9 mouse cellular contexts compared by ENCODE assay signal in the genomic region with DNA sequence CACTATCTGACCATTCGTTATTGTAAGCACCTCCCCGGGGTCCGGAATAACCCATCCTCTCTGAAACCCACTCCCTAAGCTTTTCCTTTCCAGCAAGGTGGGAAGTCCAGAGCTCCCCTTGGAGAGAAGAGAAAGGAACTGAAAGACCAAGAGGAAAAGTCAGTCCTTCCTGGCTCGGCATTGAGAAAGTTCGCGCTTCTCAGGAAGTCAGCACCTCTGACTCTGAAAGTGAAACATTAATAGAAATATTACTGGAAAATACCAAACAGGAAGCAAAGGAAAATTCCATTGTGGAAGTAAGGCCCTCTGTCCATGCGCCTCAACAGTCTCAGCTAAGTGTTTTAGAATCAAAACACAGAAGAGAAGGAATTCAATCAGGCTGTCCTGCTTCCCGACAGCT. TPM values are rescaled to one million over a fixed set of nuclear protein-coding genes. Genes with fewer than 3 reads are reported as not detected.
A peak's percentile ranks its signal among the peaks of the same experiment; 100 is the strongest.
DNase-seq lines count a peak whose midpoint lies in the region; ATAC-seq and TF ChIP-seq lines count a peak whose summit lies in the region.
"Had no signal": no experiment of that assay in that cellular context is flagged by ENCODE, and none has a peak within 500 bp of the region (broad histone marks: within the 10 kb centered on the region; RNA-seq: fewer than 3 reads in every experiment).

No protein-coding gene starts in this region.

- no peak overlapping the region for H3K9ac ChIP-seq in lung, postnatal 0 days (replicated peaks; ENCODE audit: low read depth)
- H3K9ac ChIP-seq: forebrain, embryonic 12.5 days had no signal

- no peak for TF ChIP-seq CTCF in lung, postnatal 0 days (IDR thresholded peaks at IDR 0.05)

- peak; percentile 11 for DNase-seq in adrenal gland, postnatal 10 days
- no peak for DNase-seq in adrenal gland, postnatal 36 days
- peak; percentile 66 for DNase-seq in lung, postnatal 0 days (ENCODE audit: low spot score)
- no peak for DNase-seq in lung, postnatal 10 days
- DNase-seq in limb, embryonic 10.5 days (ENCODE audit: low spot score) = no peak
- no peak for DNase-seq in midbrain, embryonic 10.5 days (ENCODE audit: low spot score)
- DNase-seq in cerebellum, postnatal 25 days = no peak
- DNase-seq in left cerebral cortex, postnatal 10 days (ENCODE audit: extremely low spot score in 1 of 2, low spot score in 2 of 2) = no peak

- intact Hi-C loops in left cerebral cortex, postnatal 10 days (cut with DNase I) = no loop called here

- H3K27me3 ChIP-seq in lung, postnatal 0 days (replicated peaks; ENCODE audit: insufficient read depth, low read length) = no peaks in the 10 kb centered on the region
- 0 out of 2 replicates have a peak, but pooled peaks cover 6% of the 10 kb centered on the region for H3K27me3 ChIP-seq in limb, embryonic 10.5 days (ENCODE audit: low read depth, poor library complexity, severe bottlenecking)
- H3K27me3 ChIP-seq in midbrain, embryonic 10.5 days (ENCODE audit: low read depth, poor library complexity, severe bottlenecking) = peaks cover 46% of the 10 kb centered on the region

- peak overlapping the region; percentile 17 for H3K4me2 ChIP-seq in lung, postnatal 0 days (replicated peaks; ENCODE audit: low read depth, low read length)
- H3K4me2 ChIP-seq: forebrain, embryonic 12.5 days had no signal

- H3K9me3 ChIP-seq in lung, postnatal 0 days (ENCODE audit: low read length) = no peaks in the 10 kb centered on the region
- H3K9me3 ChIP-seq in limb, embryonic 10.5 days (replicated peaks) = no peaks in the 10 kb centered on the region
- H3K9me3 ChIP-seq in midbrain, embryonic 10.5 days (replicated peaks) = no peaks in the 10 kb centered on the region
- H3K9me3 ChIP-seq: forebrain, embryonic 12.5 days had no signal

- H3K27ac ChIP-seq in lung, postnatal 0 days (ENCODE audit: low read length) = peak overlapping the region; percentile 71
- H3K27ac ChIP-seq in limb, embryonic 10.5 days = 0 out of 2 replicates have a peak overlapping the region, but pooled peaks have one; percentile 21
- H3K27ac ChIP-seq in midbrain, embryonic 10.5 days (replicated peaks) = no peak overlapping the region
- H3K27ac ChIP-seq: forebrain, embryonic 12.5 days had no signal

- ATAC-seq in lung, postnatal 0 days = peak; percentile 14

- 28% methylated on average over 8 of the region's 8 CpGs for WGBS in lung, postnatal 0 days
- 78% methylated on average over 8 of the region's 8 CpGs for WGBS in limb, embryonic 10.5 days
- WGBS in midbrain, embryonic 10.5 days = 83% methylated on average over 8 of the region's 8 CpGs

- 0 out of 2 replicates have a peak, but pooled peaks have one; percentile 24 for TF ChIP-seq EP300 in lung, postnatal 0 days (IDR thresholded peaks at IDR 0.05)

- no peaks in the 10 kb centered on the region for H3K36me3 ChIP-seq in lung, postnatal 0 days (ENCODE audit: insufficient read depth, low read length)
- peaks cover 20% of the 10 kb centered on the region for H3K36me3 ChIP-seq in limb, embryonic 10.5 days
- no peaks in the 10 kb centered on the region for H3K36me3 ChIP-seq in midbrain, embryonic 10.5 days
- H3K36me3 ChIP-seq: forebrain, embryonic 12.5 days had no signal

- peaks cover 43% of the 10 kb centered on the region for H3K4me1 ChIP-seq in lung, postnatal 0 days (ENCODE audit: insufficient read depth, low read depth, low read length)
- H3K4me1 ChIP-seq in limb, embryonic 10.5 days = peaks cover 66% of the 10 kb centered on the region
- H3K4me1 ChIP-seq in midbrain, embryonic 10.5 days = peaks cover 50% of the 10 kb centered on the region

- H3K4me3 ChIP-seq in lung, postnatal 0 days (ENCODE audit: low read depth, low read length) = no peak overlapping the region
- no peak overlapping the region for H3K4me3 ChIP-seq in limb, embryonic 10.5 days
- H3K4me3 ChIP-seq in midbrain, embryonic 10.5 days = no peak overlapping the region
- H3K4me3 ChIP-seq: forebrain, embryonic 12.5 days had no signal

RNA-seq across cellular contexts. Expression of gene Shb, which starts 11.9 kb away (rescaled TPM):
- 10 to 100 TPM; 40.4 to 72.5 TPM for total RNA-seq in adrenal gland, postnatal 10 days (2021)
- total RNA-seq in adrenal gland, postnatal 36 days (2021) = 100 to 1,000 TPM in 1 of 2 experiments, 10 to 100 TPM in 1; 51.4 to 110 TPM
- 7.1 and 8.8 TPM in 2 replicates for polyA plus RNA-seq in lung, postnatal 0 days (2015; fragmentation: Nextera tagmentation; extraction: Ambion mirVana)
- polyA plus RNA-seq in limb, embryonic 10.5 days (2016; fragmentation: Nextera tagmentation; extraction: Ambion mirVana) = 4.3 and 4.8 TPM in 2 replicates
- polyA plus RNA-seq in midbrain, embryonic 10.5 days (2016; fragmentation: Nextera tagmentation; extraction: Ambion mirVana) = 1.2 and 2.5 TPM in 2 replicates
- total RNA-seq in left cerebral cortex, postnatal 10 days (2021) = 10 to 100 TPM; 13.1 to 18.7 TPM

Comparison
In these comparisons a context has a peak if more than half of its experiments do, and no peak if none do; other contexts are left out.
1. DNase-seq: peak in adrenal gland, postnatal 10 days (single experiment) and lung, postnatal 0 days (single experiment); none in adrenal gland, postnatal 36 days (0 of 2), lung, postnatal 10 days (single experiment), limb, embryonic 10.5 days (single experiment), midbrain, embryonic 10.5 days (single experiment), cerebellum, postnatal 25 days (0 of 2) and left cerebral cortex, postnatal 10 days (0 of 2).